Mouse (Mus musculus) thymus, adult 18-20 months (tissue): ENCODE measurements around the gene Bnc2.

ENCODE experiments used
- DNase-seq, 2 experiments: peaks; one replicate each; pipeline ENCODE4 v3.0.0; 2022; ENCODE audit warnings: mixed read lengths in 2 of 2

The Bnc2 gene

DNA sequence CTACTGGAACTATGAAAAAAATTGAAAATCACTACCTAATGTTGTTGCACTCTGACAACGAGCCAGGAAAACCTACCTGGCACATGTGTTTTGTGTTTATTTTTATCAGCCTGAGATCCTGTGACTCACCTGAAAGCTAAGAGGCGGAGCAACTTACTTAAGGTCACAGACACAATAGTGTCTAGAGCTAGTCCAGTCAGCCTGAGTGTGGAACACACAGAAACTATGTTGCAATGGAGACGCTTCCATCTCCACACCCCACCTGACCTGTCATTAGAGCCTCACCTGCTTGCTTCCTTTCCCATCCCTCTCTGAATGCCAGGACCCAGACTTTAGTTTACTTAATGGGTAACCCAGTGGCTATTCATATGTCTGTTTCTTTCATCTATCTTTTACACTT is 364.2 kb downstream of the Bnc2 start:
- DNase-seq, result no peak

DNA sequence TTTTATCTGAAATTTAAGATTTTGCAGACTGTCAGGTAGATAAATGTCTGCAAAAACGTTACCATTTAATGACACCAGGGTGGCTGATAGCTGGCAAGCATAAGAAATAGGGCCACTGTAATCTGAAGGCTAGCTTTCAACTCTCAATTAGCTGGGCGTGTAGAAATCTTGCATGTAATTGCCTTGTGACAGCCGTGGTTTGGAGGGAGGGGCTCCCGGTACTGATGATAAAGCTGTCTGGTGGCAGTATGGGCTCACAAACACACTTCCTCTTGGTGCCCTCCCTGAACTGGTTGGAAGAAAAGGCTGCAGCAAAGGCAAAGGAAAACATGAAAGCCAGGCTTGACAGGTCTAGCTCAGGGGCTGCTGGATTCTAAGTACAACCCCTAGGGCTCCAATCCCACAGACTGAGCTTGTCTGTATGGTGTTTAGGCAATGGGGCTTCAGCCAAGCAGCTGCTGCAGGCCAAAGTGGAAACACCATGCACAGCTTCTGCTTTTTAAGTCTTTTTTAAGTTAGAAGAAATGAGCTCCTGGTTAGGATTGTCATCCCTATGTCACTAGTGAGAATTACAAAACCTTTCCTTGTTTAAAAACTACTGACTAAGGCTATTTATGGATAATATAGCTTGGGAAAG is 366.7 kb downstream of the Bnc2 start:
- DNase-seq, result no peak

DNA sequence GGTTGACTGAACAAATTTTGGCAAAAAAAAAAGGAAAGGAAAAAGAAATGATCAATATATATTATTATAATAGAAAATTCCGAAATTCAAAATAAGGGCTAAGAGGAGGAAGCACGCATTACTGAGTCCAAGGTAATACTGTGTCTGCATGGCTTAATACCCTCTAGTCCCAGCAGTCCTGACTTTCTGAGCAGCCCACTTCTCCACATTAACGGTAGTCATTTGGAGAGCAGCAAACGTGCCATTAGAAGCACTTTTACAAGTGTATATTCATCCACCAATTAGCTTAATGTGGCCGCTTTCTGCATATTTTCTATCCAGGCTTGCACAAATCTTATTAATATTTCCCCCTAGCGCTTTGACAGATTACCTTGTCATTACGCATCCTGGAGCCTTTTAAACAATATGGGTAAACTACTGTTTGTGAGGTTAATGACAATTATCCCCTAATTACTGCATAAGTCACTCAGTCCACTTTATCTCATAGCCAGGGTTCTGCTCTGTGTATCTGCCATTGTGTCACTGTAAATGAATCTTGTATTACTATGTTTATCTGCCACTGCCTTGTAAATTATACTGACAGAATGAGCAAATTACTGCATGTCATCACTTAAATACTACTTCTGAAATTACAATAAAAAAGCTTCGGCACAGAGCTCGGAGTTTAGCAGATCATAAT is 368.0 kb downstream of the Bnc2 start:
- DNase-seq, result no peak

DNA sequence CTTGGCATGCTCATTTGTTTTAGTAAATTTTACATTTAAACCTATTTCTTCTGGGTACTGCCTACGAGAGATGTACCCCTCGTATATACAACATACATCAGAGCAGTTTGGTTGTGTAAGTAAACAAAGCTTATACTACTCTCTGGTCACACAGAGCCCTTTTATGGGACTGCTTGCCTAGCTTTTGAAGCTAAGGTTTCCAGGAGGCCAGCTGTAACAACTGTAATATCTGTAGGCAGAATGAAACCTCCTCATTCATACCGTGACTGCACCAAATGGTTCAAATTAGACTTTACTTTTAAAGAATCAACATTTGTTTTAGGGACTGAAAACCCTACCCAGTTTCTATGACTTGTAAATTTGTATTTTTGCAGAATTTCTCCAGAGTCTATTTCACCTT is 372.1 kb downstream of the Bnc2 start:
- DNase-seq, result no peak

DNA sequence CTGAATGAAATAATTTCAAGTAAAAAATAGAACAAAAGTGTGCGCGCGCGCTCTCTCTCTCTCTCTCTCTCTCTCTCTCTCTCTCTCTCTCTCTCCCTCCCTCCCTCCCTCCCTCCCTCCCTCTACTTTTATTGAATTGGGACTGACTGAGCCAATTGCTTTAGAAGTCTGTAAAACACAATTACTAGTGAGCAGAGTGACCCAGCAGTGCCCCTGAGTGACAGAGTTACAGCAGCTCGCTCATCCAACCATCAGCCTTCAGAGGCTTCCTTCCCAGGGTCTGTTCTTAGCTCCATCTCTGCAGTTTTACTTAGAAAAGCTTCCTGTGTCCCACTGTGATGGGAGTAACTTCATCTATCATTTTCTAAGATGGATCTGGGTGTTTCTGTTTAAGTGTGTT is 389.9 kb downstream of the Bnc2 start:
- no peak for DNase-seq

DNA sequence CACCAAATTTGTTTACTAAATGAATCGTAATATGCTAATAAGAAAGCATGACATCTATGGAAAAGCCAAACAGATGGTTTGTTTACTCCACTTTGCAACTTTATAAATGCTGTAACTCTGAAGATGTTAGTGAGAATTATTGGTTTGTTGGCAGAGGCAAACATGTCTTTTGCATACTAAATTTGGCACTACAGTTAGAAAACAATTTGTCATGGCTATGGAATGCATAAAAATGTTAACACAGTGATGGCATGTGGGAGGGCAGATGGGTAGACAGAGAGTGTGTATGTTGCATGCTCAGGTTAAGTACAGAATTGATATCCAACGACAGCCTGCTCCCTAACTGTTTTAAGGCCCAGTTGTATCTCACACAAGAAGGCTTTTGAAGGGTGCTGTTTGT is 392.4 kb downstream of the Bnc2 start:
- DNase-seq, result no peak

GRCm38 (mm10) chr4:84278156-84278555 is 396.9 kb downstream of the Bnc2 start:
- no peak for DNase-seq

DNA sequence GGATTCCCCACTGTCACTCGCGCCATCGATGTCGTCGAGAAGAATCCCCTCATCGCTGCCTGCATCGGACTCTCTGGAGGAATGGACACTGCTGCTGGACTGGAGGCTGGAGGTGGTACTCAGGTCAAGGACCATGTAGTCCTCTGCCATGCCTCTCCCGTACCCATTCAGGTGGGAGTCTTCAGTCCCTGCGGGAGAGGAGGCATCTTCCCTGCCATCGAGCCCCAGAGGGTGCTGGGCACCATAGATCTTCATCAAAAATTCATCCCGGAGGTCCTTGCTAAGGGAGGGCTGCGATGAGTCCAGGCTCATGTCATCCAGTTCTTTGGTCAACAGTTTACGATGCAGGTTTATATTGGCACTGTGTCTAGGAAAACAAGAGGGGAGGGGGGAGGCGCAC is 399.0 kb downstream of the Bnc2 start:
- DNase-seq, result no peak

GRCm38 (mm10) chr4:84274158-84274557 is 400.9 kb downstream of the Bnc2 start:
- no peak for DNase-seq

DNA sequence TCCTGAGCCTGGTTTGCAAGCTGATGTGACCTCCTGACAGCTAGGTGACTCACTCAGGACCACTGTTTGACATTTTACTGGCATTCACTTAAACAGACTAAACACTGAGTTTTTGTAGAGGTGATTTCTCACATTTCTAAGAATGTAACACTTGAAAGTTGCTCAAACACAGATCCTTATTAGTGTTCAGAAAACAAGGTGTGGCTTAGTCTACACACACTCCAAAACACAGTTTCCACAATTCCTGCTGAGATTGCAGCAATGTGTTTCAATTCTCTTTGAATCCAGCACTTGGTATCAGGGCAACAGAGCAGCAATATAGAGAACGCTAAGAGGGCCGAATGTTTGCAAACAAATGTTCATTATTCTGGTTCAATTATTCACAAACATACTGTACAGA is 402.2 kb downstream of the Bnc2 start:
- no peak for DNase-seq

- no peak for DNase-seq
Measured at GRCm38 (mm10) chr4:84269845-84270244, 405.2 kb downstream of the Bnc2 start.

DNA sequence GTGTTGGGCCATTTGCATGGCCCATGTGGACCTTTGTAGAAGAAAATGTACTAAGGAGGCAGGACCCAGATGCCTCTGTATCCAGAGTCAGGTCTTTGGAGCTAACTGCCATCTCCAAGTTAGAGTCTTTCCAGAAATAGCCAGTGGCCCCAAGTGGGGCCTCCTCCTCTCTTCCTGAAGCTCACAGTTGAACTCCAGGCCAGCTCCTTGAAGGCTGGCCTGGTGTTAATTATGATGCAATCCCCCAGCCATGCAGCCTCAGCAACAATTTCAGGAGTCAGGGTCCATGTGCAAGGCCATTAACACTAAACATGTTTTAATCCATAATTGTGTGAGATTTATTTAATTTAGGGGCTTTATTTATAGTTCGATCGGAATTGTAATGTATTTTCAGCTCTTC is 427.7 kb downstream of the Bnc2 start:
- no peak for DNase-seq

GRCm38 (mm10) chr4:84232346-84232745 is 442.7 kb downstream of the Bnc2 start:
- no peak for DNase-seq

GRCm38 (mm10) chr4:84231251-84231650 is 443.8 kb downstream of the Bnc2 start:
- DNase-seq, result no peak

GRCm38 (mm10) chr4:84229189-84229960 is 445.7 kb downstream of the Bnc2 start:
- no peak for DNase-seq

DNA sequence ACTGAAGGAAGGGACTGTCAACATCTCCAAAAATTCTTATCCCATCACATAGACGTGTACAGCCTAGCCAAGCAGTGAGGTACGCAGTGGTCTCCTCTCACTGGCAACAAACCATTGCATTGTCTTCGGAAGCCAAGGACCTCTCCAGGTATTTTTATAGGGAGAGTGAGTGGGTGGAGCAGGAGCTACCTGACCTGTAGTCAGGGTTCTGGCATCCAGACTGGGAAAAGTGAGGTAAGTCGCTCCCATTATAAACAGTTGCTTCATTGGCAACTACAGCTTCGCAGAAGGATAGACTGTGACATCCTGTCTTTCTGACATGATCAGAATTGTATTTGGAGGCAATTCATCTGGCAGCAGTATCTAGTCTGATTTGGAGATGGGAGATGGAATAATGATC is 446.5 kb downstream of the Bnc2 start:
- DNase-seq, result no peak
